Mouse (Mus musculus) olfactory bulb, adult 2 months (tissue): ENCODE measurements at regions not wholly inside any gene's neighbourhood (a gene's known extent, or its start where the extent isn't known, plus 50 kb on each side); places are given as distances from the start of the nearest gene placed in this dataset.

Source experiments
- H3K27ac ChIP-seq: fragments of 200-500 bp; 2 replicates; pipeline ENCODE4 v1.5.1; 2012; ENCODE audit warnings: low read depth, low read length; ENCODE audit not compliant: insufficient read depth
- H3K4me1 ChIP-seq: fragments of 200-500 bp; 2 replicates; pipeline ENCODE4 v1.6.1; 2012; ENCODE audit warnings: low read length; ENCODE audit not compliant: control insufficient read depth, insufficient read depth
- H3K4me3 ChIP-seq: fragments of 200-500 bp; 2 replicates; pipeline ENCODE4 v1.5.1; 2012; ENCODE audit warnings: mild to moderate bottlenecking, low read depth, low read length, moderate library complexity; ENCODE audit not compliant: insufficient read depth
- CTCF ChIP-seq: fragments of 200-500 bp; IDR thresholded peaks from 2 replicates; pipeline ENCODE4 v1.5.1; 2012; ENCODE audit warnings: low read depth, mild to moderate bottlenecking, low read length, moderate library complexity; ENCODE audit not compliant: insufficient read depth
- POLR2A ChIP-seq: fragments of 200-500 bp; IDR thresholded peaks from 2 replicates; pipeline ENCODE4 v1.6.1; 2012; ENCODE audit warnings: mild to moderate bottlenecking, low read depth, low read length, moderate library complexity; ENCODE audit not compliant: insufficient read depth
- WGBS: fragments of 180-500 bp; shearing (Covaris S2); methylation state at CpG from one replicate; pipeline ENCODE4 v1.1.7; 2018; 5-methylcytosine and 5-hydroxymethylcytosine counted together

GRCm38 (mm10) chr8:115856816-115857215, 149.2 kb upstream of the Maf start:
- WGBS = 95% methylated on average over 10 of the region's 10 CpGs
- TF ChIP-seq CTCF (no peak), POLR2A (no peak)
- no peak overlapping the region for H3K27ac ChIP-seq
- no peak overlapping the region for H3K4me3 ChIP-seq
- no peaks in the 10 kb centered on the region for H3K4me1 ChIP-seq

- H3K4me3 ChIP-seq = no peak overlapping the region
- no peak for TF ChIP-seq POLR2A
- no peak for TF ChIP-seq CTCF
- H3K27ac ChIP-seq = no peak overlapping the region
- H3K4me1 ChIP-seq = no peaks in the 10 kb centered on the region
- 94% methylated on average over 8 of the region's 8 CpGs for WGBS
These were observed 148.5 kb upstream of the Maf start for GRCm38 (mm10) chr8:115855934-115856629.

- Histone ChIP-seq H3K4me1 (no peaks in the 10 kb centered on the region), H3K4me3 (no peak overlapping the region), H3K27ac (no peak overlapping the region)
- WGBS = 83% methylated on average over 9 of the region's 9 CpGs
- TF ChIP-seq CTCF (no peak), POLR2A (no peak)
These were observed 146.8 kb upstream of the Maf start for GRCm38 (mm10) chr8:115854209-115854900.

GRCm38 (mm10) chr8:115850552-115850951, 143.0 kb upstream of the Maf start:
- WGBS = 94% methylated on average over 1 of the region's 1 CpGs
- no peak for TF ChIP-seq CTCF
- TF ChIP-seq POLR2A = no peak
- no peak overlapping the region for H3K27ac ChIP-seq

GRCm38 (mm10) chr8:115833391-115833790, 125.8 kb upstream of the Maf start:
- H3K4me1 ChIP-seq = no peaks in the 10 kb centered on the region
- no peak overlapping the region for H3K4me3 ChIP-seq
- TF ChIP-seq CTCF (no peak), POLR2A (no peak)
- no peak overlapping the region for H3K27ac ChIP-seq

More at GRCm38 (mm10) chr8:115850552-115850951, 143.0 kb upstream of the Maf start:
- Histone ChIP-seq H3K4me3 (no peak overlapping the region), H3K4me1 (no peaks in the 10 kb centered on the region)

GRCm38 (mm10) chr8:115831675-115832074, 124.1 kb upstream of the Maf start:
- no peaks in the 10 kb centered on the region for H3K4me1 ChIP-seq
- H3K27ac ChIP-seq = no peak overlapping the region
- TF ChIP-seq POLR2A = no peak
- no peak for TF ChIP-seq CTCF
- 50% methylated on average over 1 of the region's 1 CpGs for WGBS
- H3K4me3 ChIP-seq = no peak overlapping the region

GRCm38 (mm10) chr8:115830012-115830662, 122.5 kb upstream of the Maf start:
- H3K4me3 ChIP-seq = no peak overlapping the region
- WGBS = 70% methylated on average over 4 of the region's 4 CpGs
- H3K27ac ChIP-seq = no peak overlapping the region
- TF ChIP-seq POLR2A = no peak
- TF ChIP-seq CTCF = no peak
- no peaks in the 10 kb centered on the region for H3K4me1 ChIP-seq

GRCm38 (mm10) chr8:115826516-115826915, 118.9 kb upstream of the Maf start:
- TF ChIP-seq CTCF (no peak), POLR2A (no peak)
- Histone ChIP-seq H3K4me3 (no peak overlapping the region), H3K27ac (no peak overlapping the region), H3K4me1 (no peaks in the 10 kb centered on the region)
- 89% methylated on average over 3 of the region's 3 CpGs for WGBS

GRCm38 (mm10) chr8:115825899-115826502, 118.4 kb upstream of the Maf start:
- Histone ChIP-seq H3K27ac (no peak overlapping the region), H3K4me3 (no peak overlapping the region), H3K4me1 (no peaks in the 10 kb centered on the region)
- TF ChIP-seq CTCF = no peak
- WGBS = 84% methylated on average over 5 of the region's 5 CpGs
